Mouse (Mus musculus): ENCODE data around the gene Fam214b. TPM values are rescaled to one million over a fixed set of nuclear protein-coding genes. Genes with fewer than 3 reads are reported as not detected.

Gene Fam214b
- polyA plus RNA-seq, 1 experiment from 2014 or later: 28.5 TPM

DNA sequence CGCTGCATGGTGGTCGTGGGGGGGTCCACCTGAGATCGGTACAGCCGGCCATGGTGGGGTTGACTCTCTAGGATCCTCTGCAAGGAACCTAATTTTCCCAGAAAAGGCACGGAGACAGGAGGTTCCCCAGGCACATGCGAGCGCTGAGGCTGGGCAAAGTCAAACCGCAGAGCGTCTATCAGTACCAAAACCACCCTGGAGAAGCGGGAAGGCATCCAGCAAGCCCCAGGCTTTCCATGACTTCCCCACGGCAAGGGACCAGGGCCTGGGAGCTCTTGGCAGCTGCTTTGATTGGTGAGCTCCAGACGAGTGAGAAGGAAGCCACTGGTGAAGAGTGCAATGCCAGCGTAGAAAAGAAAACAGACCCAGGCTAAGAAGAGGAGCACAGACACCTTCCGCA, 21.3 kb downstream of the Fam214b start:
- WGBS: 81% methylated on average over 14 of the region's 14 CpGs
- ATAC-seq (ENCODE audit: low FRiP score): no peak

DNA sequence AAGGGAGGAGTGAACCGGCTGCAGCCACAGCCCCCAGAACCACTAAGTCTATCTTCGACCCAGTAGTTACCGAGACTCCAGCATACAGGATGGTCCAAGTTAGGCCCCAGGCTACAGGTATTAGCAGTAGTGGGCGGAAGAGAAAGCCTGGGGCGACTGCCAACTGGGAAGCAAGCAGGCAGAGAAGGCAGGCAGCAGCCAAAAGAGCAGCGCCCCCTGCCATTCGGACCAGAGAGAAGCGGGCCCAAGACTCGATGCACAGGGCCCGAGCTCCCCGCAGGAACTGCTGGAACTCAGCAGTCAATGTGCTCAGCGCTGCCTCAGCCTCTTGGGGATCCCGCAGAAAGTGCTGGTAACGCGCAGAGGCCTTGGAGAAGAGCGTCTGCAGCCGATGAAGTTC, 24.7 kb downstream of the Fam214b start:
- no peak for ATAC-seq (ENCODE audit: low FRiP score)
- Histone ChIP-seq H3K27me3 (replicated peaks) (no peaks in the 10 kb centered on the region), H3K9ac (replicated peaks) (no peak overlapping the region), H3K4me1 (peaks cover 22% of the 10 kb centered on the region), H3K9me3 (replicated peaks) (no peaks in the 10 kb centered on the region), H3K4me3 (replicated peaks) (no peak overlapping the region), H3K27ac (replicated peaks) (no peak overlapping the region), H3K36me3 (peaks cover 67% of the 10 kb centered on the region), H3K4me2 (no peak overlapping the region)
- 69% methylated on average over 17 of the region's 17 CpGs for WGBS

More for the DNA sequence above, 21.3 kb downstream of the Fam214b start:
- peaks cover 63% of the 10 kb centered on the region for H3K36me3 ChIP-seq
- H3K27me3 ChIP-seq (replicated peaks): no peaks in the 10 kb centered on the region
- H3K27ac ChIP-seq (replicated peaks): peak overlapping the region; percentile 92
- peak overlapping the region; percentile 75 for H3K4me2 ChIP-seq
- peak overlapping the region; percentile 68 for H3K4me3 ChIP-seq (replicated peaks)
- H3K4me1 ChIP-seq: peaks cover 25% of the 10 kb centered on the region
- H3K9ac ChIP-seq (replicated peaks): peak overlapping the region; percentile 66
- H3K9me3 ChIP-seq (replicated peaks): no peaks in the 10 kb centered on the region

DNA sequence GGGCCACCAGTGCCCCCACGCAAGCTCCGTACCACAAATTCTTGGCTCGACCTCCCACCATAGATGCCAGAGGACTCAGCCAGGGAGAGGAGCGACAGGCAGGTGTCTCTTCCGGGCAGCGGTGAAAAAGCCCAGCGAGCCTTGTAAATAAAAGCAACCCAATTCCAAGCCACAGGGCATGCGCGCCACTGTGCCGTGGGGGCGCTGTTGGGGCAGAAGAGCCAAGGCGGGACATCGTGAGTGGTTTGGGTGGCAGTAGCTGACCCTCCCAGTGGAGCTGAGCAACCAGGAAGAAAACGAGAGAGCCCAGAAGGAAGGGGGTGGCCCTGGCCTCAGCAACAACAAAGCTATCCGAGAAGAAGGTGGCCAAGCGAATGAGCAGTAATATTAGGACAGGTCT, 25.1 kb downstream of the Fam214b start:
- Histone ChIP-seq H3K27ac (replicated peaks) (no peak overlapping the region), H3K4me1 (peaks cover 22% of the 10 kb centered on the region), H3K4me3 (replicated peaks) (no peak overlapping the region), H3K9me3 (replicated peaks) (no peaks in the 10 kb centered on the region), H3K9ac (replicated peaks) (no peak overlapping the region), H3K36me3 (peaks cover 67% of the 10 kb centered on the region), H3K4me2 (no peak overlapping the region), H3K27me3 (replicated peaks) (no peaks in the 10 kb centered on the region)
- ATAC-seq (ENCODE audit: low FRiP score): no peak
- WGBS: 89% methylated on average over 16 of the region's 16 CpGs

DNA sequence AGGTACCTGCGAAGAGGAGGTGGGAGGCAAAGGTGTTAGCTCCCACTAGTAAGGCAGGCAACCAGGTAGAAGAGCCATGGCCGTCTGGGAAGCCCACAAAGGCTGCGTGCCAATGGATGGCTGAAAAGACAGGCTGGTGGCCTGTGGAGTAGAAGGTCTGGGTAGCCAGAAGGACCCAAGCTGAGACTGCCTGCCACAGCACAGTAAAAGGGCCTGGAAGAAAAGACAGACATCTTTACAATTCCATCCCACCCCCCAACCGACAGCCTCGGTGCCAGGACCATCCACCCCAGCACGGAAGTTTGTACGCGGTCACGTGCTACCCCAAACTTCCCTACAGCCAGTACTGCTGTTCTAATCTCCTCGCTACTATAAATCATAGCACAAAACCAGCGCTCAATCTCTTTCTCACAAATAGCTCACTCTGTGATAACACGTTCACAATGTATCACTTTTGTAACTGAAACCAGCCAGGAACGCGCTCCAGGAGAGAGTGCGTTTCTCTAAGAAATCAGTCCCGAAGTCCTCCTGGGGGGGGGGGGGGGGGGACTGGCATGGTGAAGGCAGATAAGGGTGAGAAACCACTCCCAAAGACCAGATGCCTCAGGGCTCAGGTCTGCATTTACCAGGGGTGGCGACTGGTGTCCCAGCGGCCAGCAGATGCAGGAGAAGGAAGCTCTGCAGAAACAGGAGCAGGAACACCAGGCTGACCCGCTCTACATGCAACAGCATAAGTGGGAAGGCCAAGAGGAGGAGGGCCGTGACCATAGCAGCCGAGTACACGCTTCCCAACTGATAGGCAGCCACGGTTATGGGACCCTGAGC, 26.2 kb downstream of the Fam214b start:
- H3K27me3 ChIP-seq (replicated peaks): no peaks in the 10 kb centered on the region
- H3K4me1 ChIP-seq: peaks cover 18% of the 10 kb centered on the region
- no peak overlapping the region for H3K27ac ChIP-seq (replicated peaks)
- ATAC-seq (ENCODE audit: low FRiP score): no peak
- H3K4me3 ChIP-seq (replicated peaks): no peak overlapping the region
- no peak overlapping the region for H3K4me2 ChIP-seq
- peaks cover 67% of the 10 kb centered on the region for H3K36me3 ChIP-seq
- no peaks in the 10 kb centered on the region for H3K9me3 ChIP-seq (replicated peaks)
- 95% methylated on average over 23 of the region's 23 CpGs for WGBS
- H3K9ac ChIP-seq (replicated peaks): no peak overlapping the region

DNA sequence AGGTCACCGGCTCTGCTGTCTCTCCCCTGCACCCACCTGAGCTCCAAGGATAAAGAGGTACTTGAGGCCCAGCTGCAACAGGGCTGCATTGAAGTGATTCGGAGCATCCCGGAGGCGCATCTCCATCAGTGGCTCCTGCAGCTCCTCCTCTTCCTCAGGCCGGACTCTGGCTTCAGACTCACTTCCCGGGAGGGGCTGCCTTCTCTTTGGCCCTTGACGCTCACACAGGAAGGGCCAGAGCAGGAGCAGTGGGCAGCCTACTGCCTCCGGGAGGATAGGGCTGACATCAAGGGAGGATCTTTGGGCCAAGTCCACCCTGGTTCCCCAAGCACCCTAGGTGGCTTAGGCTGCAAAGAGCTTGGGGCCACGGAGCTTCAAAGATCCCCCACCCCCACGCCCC, 26.8 kb downstream of the Fam214b start:
- H3K36me3 ChIP-seq: peaks cover 67% of the 10 kb centered on the region
- H3K27me3 ChIP-seq (replicated peaks): no peaks in the 10 kb centered on the region
- H3K27ac ChIP-seq (replicated peaks): no peak overlapping the region
- WGBS: 93% methylated on average over 10 of the region's 10 CpGs
- no peak overlapping the region for H3K4me2 ChIP-seq
- no peaks in the 10 kb centered on the region for H3K9me3 ChIP-seq (replicated peaks)
- no peak overlapping the region for H3K4me3 ChIP-seq (replicated peaks)
- H3K4me1 ChIP-seq: peaks cover 11% of the 10 kb centered on the region
- no peak overlapping the region for H3K9ac ChIP-seq (replicated peaks)
- ATAC-seq (ENCODE audit: low FRiP score): no peak

DNA sequence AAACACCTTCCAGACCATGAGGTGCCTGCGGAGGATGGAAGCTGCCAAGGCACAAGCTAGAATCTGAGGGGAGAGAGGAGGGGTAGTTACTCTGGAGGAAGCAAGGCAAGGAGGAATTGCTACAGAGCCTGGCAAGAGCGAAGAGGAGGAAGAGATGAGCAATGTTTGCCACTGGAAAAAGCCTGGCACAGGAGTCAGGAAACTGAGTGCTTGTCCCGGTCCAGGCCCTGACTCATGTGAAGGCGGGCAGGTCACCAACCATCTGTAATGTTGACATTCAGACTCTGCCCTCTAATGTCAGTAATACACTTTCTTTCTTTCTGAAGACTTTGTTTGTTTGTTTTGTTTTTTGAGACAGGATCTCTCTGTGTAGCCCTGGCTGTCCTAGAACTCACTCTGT, 27.9 kb downstream of the Fam214b start:
- H3K4me3 ChIP-seq (replicated peaks): no peak overlapping the region
- WGBS: 96% methylated on average over 4 of the region's 4 CpGs
- H3K27me3 ChIP-seq (replicated peaks): no peaks in the 10 kb centered on the region
- peaks cover 62% of the 10 kb centered on the region for H3K36me3 ChIP-seq
- H3K9me3 ChIP-seq (replicated peaks): no peaks in the 10 kb centered on the region
- no peak overlapping the region for H3K9ac ChIP-seq (replicated peaks)
- 0 out of 2 replicates have a peak, but pooled peaks cover 1% of the 10 kb centered on the region for H3K4me1 ChIP-seq
- H3K27ac ChIP-seq (replicated peaks): no peak overlapping the region
- no peak overlapping the region for H3K4me2 ChIP-seq
- no peak for ATAC-seq (ENCODE audit: low FRiP score)

DNA sequence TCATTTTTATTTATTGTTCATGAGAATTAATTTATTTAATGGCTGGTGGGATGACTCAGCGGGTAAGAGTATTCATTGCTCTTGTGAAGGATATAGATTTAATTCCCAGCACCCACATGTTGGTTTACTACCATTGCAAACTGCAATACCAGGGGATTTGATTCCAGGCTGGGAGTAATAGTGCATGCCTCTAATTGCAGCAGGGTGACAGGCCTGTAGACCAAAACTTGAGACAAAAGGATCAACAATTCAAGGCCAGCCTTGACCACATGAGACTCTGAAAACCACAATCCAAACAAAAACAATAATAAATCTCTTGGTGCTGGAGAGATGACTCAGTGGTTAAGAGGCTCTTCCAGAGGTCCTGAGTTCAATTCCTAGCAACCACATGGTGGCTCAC, 33.9 kb downstream of the Fam214b start:
- no peak for ATAC-seq (ENCODE audit: low FRiP score)
- peaks cover 4% of the 10 kb centered on the region for H3K36me3 ChIP-seq
- 89% methylated on average over 1 of the region's 1 CpGs for WGBS

DNA sequence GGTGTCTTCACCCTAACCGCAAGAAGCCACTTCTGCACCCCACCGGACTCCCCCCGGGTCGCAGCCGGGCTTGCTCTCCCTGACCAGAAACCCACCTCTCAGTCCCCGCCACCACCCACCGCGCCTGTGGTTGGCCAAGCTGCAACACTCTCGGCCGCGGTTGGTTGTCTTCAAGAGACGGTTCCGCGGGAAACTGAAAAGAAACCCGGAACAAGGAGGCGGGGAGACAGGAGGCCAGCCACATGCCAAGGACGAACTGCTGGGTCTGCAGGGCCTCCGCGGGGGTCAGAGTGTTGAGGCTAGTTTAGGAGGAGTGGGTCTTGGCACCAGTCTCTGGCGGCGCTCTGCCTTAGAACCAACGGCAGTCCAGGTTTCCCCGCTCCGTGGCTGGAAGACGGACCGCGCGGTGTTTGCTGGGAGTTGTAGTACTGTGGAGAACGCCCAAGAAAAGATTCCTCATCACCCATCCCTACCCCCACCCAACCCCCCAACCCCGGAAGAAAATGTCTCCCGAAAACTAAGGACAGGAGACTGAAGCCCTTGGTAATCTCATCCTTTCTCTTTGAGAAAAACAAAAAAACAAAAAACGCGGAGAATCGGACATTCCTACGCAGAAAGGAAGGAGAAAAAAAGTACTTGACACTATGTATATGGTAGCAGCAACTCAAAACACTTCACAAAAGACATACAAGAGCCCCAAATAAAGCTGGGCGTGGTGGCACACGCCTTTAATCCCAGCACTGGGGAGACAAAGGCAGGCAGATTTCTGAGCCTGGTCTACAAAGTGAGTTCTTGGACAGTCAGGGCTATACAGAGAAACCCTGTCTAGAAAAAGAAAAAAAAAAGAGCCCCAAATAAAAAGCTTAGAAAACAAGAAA, 35.6 kb downstream of the Fam214b start, which contains the start of gene Fancg:
TSS of gene Fancg (minus strand) at position 346 of the 878 bp plus-strand sequence.
- ATAC-seq (ENCODE audit: low FRiP score): peak; percentile 93
- H3K36me3 ChIP-seq: no peaks in the 10 kb centered on the region; the same call in 1 of the 2 replicates
- H3K4me2 ChIP-seq: peak within 1 kb of the TSS; percentile 87
- H3K4me3 ChIP-seq (replicated peaks): peak within 1 kb of the TSS; percentile 87
- no peaks in the 10 kb centered on the region for H3K27me3 ChIP-seq (replicated peaks)
- H3K4me1 ChIP-seq: peaks cover 17% of the 10 kb centered on the region
- H3K9ac ChIP-seq (replicated peaks): peak within 1 kb of the TSS; percentile 69
- 1% methylated on average over 37 of the region's 37 CpGs for WGBS
- peak within 1 kb of the TSS; percentile 68 for H3K27ac ChIP-seq (replicated peaks)
- H3K9me3 ChIP-seq (replicated peaks): no peaks in the 10 kb centered on the region

More for the DNA sequence above, 33.9 kb downstream of the Fam214b start:
- H3K4me2 ChIP-seq: no peak overlapping the region
- H3K4me3 ChIP-seq (replicated peaks): no peak overlapping the region
- no peak overlapping the region for H3K27ac ChIP-seq (replicated peaks)
- no peaks in the 10 kb centered on the region for H3K27me3 ChIP-seq (replicated peaks)
- peaks cover 17% of the 10 kb centered on the region for H3K4me1 ChIP-seq
- no peak overlapping the region for H3K9ac ChIP-seq (replicated peaks)
- no peaks in the 10 kb centered on the region for H3K9me3 ChIP-seq (replicated peaks)

DNA sequence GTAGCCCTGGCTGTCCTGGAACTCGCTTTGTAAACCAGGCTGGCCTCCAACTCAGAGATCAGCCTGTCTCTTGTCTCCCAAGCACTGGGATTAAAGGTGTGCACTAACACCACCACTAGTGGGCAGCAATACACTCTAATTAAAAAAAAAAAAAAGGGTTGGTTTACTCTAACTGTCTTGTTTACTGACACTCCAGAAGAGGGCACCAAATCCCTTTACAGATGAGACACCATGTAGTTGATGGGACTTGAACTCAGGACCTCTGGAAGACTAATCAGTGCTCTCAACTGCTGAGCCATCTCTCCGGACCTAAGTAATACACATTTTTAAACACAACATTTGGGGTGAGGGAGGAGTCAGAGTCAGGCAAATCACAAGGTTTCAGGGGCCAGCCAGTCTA, 40.3 kb downstream of the Fam214b start:
- Histone ChIP-seq H3K27me3 (replicated peaks) (no peaks in the 10 kb centered on the region), H3K9me3 (replicated peaks) (no peaks in the 10 kb centered on the region), H3K4me1 (peaks cover 17% of the 10 kb centered on the region), H3K36me3 (peaks cover 3% of the 10 kb centered on the region; the same call in 1 of the 2 replicates), H3K4me2 (no peak overlapping the region), H3K4me3 (replicated peaks) (no peak overlapping the region), H3K27ac (replicated peaks) (no peak overlapping the region), H3K9ac (replicated peaks) (no peak overlapping the region)
- WGBS: 70% methylated on average over 2 of the region's 2 CpGs
- ATAC-seq (ENCODE audit: low FRiP score): no peak

DNA sequence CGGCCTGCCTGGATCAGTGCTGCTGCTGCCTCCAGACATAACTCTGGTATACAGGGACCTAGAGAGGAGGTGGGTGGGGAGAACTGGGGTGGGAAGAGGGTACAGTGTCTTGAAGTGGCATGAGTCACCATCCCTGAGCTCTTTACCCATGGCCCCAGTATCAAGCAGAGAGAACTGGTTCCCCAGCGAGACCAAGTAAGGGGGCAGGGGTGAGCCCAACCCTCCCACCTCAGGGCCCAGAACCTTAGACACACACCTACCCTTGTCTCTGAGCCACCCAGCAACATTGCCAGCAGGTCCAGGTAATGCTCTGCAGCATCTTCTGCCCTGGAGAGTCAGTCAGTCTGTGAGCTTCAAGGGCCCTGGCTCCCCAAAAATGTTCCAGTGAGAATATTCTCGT, 41.1 kb downstream of the Fam214b start:
- Histone ChIP-seq H3K27ac (replicated peaks) (no peak overlapping the region), H3K4me3 (replicated peaks) (no peak overlapping the region), H3K36me3 (peaks cover 3% of the 10 kb centered on the region; the same call in 1 of the 2 replicates), H3K27me3 (replicated peaks) (no peaks in the 10 kb centered on the region), H3K9ac (replicated peaks) (no peak overlapping the region), H3K4me2 (no peak overlapping the region), H3K9me3 (replicated peaks) (no peaks in the 10 kb centered on the region), H3K4me1 (peaks cover 16% of the 10 kb centered on the region)
- ATAC-seq (ENCODE audit: low FRiP score): no peak
- WGBS: 93% methylated on average over 3 of the region's 3 CpGs

DNA sequence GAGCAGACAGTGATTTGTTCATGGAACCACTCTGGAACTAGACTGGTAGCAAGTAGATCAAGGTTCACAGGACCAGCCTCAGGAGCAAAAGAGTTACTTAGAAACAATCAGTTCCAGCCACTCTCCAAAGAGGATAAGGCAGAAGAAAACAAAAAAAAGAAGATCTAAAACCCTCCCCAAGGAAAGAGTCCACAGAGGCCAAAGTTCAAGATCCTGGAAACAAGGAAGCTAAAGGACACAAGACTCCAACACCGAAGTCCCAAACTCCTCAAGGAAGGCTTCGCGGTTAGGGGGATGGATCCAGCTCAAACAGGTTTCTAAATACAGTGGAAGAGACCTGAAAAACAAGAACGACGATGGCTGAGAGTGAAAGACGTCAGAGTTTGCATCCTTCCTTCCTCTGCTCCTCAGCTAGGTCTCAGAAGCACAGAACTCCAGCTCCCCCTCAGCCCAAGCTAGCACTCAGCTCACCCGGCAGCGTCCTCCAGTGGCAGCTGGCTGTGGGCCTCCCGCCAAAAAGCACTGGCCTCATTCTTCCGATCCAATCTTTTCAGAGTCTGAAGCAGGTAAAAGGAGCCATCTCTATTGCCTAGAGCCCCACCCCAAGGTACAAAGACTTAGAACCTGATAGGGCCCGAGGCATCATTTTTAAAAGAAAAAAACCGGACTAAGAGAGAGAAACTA, 43.1 kb downstream of the Fam214b start:
- Histone ChIP-seq H3K36me3 (peaks cover 3% of the 10 kb centered on the region; the same call in 1 of the 2 replicates), H3K27ac (replicated peaks) (no peak overlapping the region), H3K9ac (replicated peaks) (no peak overlapping the region), H3K4me1 (peaks cover 18% of the 10 kb centered on the region), H3K27me3 (replicated peaks) (no peaks in the 10 kb centered on the region), H3K4me2 (no peak overlapping the region), H3K4me3 (replicated peaks) (no peak overlapping the region), H3K9me3 (replicated peaks) (no peaks in the 10 kb centered on the region)
- 81% methylated on average over 12 of the region's 12 CpGs for WGBS
- ATAC-seq (ENCODE audit: low FRiP score): no peak

Data from neural tube, embryonic 15.5 days (tissue).